Mouse (Mus musculus): Measurements from ENCODE around the gene Hdac10. TPM values are rescaled to one million over a fixed set of nuclear protein-coding genes. Genes with fewer than 3 reads are reported as not detected.

Hdac10 gene
- polyA plus RNA-seq, 1 experiment from 2014 or later = 18.8 TPM

DNA sequence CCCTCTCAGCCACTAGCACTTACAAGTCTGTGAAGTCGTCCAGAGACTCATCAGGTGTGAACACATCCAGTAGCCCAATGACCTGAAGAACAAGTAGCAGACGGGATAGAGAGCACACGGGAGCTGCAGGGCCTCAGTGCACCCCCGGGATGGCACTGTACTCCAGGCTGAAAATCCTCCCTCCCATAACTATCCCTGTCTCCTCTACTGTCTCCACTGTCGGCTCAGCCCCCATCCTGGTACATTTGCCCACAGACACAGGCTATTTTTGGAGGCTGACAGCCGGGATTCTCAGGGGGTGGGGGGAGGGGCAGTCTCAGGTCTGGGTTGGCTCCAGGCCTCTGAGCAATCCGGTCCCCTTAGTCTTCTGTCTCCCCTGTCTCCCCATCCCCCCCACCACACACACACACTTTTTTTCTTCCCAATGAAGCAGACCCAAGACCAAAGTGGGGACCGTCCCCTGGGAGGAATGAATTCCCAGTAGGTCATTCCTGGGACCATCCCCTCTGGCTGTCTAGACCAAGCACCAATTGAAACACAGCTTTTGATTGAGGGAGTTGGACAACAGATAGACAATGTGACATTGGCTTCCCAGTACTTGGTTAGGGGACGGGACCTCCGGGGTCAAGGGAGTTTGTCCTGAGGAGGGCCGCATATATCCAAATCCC, 9.0 kb upstream of the Hdac10 start:
- no peak for DNase-seq
- Histone ChIP-seq H3K27ac (ENCODE audit: low read depth) (no peak overlapping the region), H3K4me1 (ENCODE audit: insufficient read depth) (0 out of 2 replicates have a peak, but pooled peaks cover 2% of the 10 kb centered on the region), H3K9me3 (ENCODE audit: low read depth, low read length) (no peaks in the 10 kb centered on the region), H3K4me2 (no peak overlapping the region), H3K27me3 (ENCODE audit: insufficient read depth, low read length) (peaks cover 37% of the 10 kb centered on the region), H3K36me3 (ENCODE audit: insufficient read depth) (no peaks in the 10 kb centered on the region), H3K9ac (no peak overlapping the region), H3K4me3 (ENCODE audit: low read depth, low read length) (no peak overlapping the region)
- WGBS = 68% methylated on average over 11 of the region's 11 CpGs
- no peak for ATAC-seq (ENCODE audit: insufficient read depth)
- no peak for TF ChIP-seq CTCF (IDR thresholded peaks at IDR 0.05; ENCODE audit: low read depth)

DNA sequence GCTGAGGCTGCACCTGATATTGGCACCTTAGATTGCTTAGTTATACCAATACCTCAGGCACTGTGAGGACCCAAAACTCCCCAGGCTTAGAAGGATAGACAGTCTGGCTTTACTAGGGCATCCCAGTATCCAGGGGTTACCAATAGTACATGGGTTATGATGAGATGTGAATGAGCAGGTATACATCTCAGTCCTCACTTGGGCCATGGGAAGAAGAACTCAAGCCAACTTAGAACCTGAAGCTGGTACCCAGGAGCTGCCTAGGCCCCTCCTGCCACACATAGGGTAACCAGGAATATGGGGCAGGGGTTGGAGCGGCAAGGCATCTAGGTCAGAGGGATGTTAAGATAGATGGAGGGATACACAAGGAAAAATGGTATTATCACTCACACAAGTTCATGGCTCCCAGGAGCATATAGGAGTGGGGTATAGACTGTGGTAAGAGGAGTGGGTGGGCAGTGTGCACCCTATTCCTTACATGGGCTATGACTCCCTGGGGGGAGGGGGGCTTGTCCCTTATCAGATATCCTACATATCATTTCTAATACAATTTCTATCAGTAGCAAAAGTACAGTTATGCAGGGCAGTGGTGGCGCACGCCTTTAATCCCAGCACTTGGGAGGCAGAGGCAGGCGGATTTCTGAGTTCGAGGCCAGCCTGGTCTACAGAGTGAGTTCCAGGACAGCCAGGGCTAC, 8.1 kb upstream of the Hdac10 start:
- WGBS = 92% methylated on average over 4 of the region's 5 CpGs
- Histone ChIP-seq H3K9me3 (ENCODE audit: low read depth, low read length) (no peaks in the 10 kb centered on the region), H3K4me3 (ENCODE audit: low read depth, low read length) (no peak overlapping the region), H3K9ac (no peak overlapping the region), H3K4me2 (no peak overlapping the region), H3K4me1 (ENCODE audit: insufficient read depth) (0 out of 2 replicates have a peak, but pooled peaks cover 2% of the 10 kb centered on the region), H3K27me3 (ENCODE audit: insufficient read depth, low read length) (peaks cover 31% of the 10 kb centered on the region), H3K36me3 (ENCODE audit: insufficient read depth) (no peaks in the 10 kb centered on the region), H3K27ac (ENCODE audit: low read depth) (no peak overlapping the region)
- ATAC-seq (ENCODE audit: insufficient read depth) (no peak), DNase-seq (no peak)
- TF ChIP-seq CTCF (IDR thresholded peaks at IDR 0.05; ENCODE audit: low read depth) = no peak

DNA sequence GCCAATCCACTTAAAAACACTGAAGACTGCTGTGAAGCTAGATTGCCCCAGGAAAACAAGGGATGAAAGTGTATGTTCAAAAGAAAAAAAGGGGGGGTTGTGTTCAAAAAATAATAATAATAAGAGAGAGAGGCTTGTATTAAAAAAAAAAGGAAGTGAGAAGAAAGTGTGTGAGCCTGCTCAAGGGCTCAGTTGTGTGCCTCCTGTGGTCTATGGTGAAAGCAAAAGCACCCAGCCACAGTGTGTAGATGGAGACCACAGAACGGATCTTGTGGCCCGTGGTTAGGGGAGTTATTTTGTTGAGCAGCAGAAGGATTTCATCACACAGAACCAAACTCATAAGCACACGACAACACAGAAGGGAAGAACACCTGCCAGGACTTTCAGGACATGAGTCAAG, 2.8 kb upstream of the Hdac10 start:
- Histone ChIP-seq H3K9ac (no peak overlapping the region), H3K4me1 (ENCODE audit: insufficient read depth) (0 out of 2 replicates have a peak, but pooled peaks cover 3% of the 10 kb centered on the region), H3K4me2 (no peak overlapping the region), H3K36me3 (ENCODE audit: insufficient read depth) (no peaks in the 10 kb centered on the region), H3K27me3 (ENCODE audit: insufficient read depth, low read length) (no peaks in the 10 kb centered on the region), H3K9me3 (ENCODE audit: low read depth, low read length) (no peaks in the 10 kb centered on the region), H3K27ac (ENCODE audit: low read depth) (no peak overlapping the region), H3K4me3 (ENCODE audit: low read depth, low read length) (no peak overlapping the region)
- ATAC-seq (ENCODE audit: insufficient read depth) (no peak), DNase-seq (no peak)
- no peak for TF ChIP-seq CTCF (IDR thresholded peaks at IDR 0.05; ENCODE audit: low read depth)
- 81% methylated on average over 3 of the region's 3 CpGs for WGBS

DNA sequence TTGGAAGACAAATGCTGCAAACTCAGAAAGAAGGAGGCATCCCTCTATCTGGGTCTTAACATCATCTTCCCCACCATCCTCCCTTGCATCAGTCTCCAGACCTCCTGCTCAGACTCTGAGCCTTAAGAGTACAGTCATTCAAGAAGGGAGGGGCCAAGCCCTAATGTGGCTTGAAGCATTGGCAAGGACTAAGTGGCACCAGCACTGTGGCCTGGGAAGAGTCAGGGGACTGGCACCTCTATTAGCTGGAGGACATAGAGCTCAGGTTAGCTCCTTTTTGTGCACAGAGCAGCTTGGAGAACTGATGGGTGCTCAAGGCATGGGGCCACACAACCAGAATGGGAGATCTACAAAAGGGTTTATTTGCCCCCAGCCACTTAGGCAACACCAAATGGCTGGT, 1.7 kb upstream of the Hdac10 start:
- H3K27ac ChIP-seq (ENCODE audit: low read depth) = no peak overlapping the region
- 0 out of 2 replicates have a peak, but pooled peaks cover 3% of the 10 kb centered on the region for H3K4me1 ChIP-seq (ENCODE audit: insufficient read depth)
- H3K4me3 ChIP-seq (ENCODE audit: low read depth, low read length) = no peak overlapping the region
- TF ChIP-seq CTCF (IDR thresholded peaks at IDR 0.05; ENCODE audit: low read depth) = no peak
- no peaks in the 10 kb centered on the region for H3K27me3 ChIP-seq (ENCODE audit: insufficient read depth, low read length)
- no peak overlapping the region for H3K9ac ChIP-seq
- DNase-seq (no peak), ATAC-seq (ENCODE audit: insufficient read depth) (no peak)
- H3K36me3 ChIP-seq (ENCODE audit: insufficient read depth) = 0 out of 2 replicates have a peak, but pooled peaks cover 3% of the 10 kb centered on the region
- H3K9me3 ChIP-seq (ENCODE audit: low read depth, low read length) = no peaks in the 10 kb centered on the region
- no peak overlapping the region for H3K4me2 ChIP-seq

DNA sequence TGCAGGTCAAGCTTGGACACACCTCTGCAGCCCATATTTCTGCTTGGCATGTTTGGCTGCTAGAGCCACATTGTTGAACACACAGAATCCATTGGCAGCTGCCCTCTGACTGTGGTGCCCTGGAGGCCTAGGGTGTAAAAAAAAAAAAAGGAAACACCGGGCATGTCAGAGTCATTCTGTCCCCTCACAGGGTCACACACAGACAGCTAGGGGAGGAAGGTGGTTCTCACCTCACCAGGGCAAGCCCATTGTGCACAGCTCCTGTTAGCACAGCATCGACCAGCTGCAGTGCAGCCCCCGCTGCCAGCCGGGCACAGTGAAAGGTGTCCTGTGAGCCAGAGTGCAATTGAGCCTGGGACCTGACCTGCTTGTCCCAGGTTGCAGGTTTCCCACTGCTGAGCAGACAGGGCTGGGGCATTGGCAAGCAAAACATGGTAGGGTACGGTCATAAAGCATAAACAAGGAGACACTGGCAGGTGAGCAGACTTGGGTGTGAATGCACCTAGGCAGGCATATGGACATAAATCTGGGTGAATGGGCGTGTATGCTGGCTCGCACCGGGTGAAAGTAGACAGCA, 1.0 kb downstream of the Hdac10 start:
- 0 out of 2 replicates have a peak, but pooled peaks cover 6% of the 10 kb centered on the region for H3K36me3 ChIP-seq (ENCODE audit: insufficient read depth)
- H3K9me3 ChIP-seq (ENCODE audit: low read depth, low read length) = no peaks in the 10 kb centered on the region
- TF ChIP-seq CTCF (IDR thresholded peaks at IDR 0.05; ENCODE audit: low read depth) = no peak
- H3K9ac ChIP-seq = peak overlapping the region; percentile 57; the same call in 1 of the 2 replicates
- DNase-seq (no peak), ATAC-seq (ENCODE audit: insufficient read depth) (no peak)
- H3K4me2 ChIP-seq = peak overlapping the region; percentile 79
- 0 out of 2 replicates have a peak, but pooled peaks cover 3% of the 10 kb centered on the region for H3K4me1 ChIP-seq (ENCODE audit: insufficient read depth)
- peak overlapping the region; percentile 51 for H3K4me3 ChIP-seq (ENCODE audit: low read depth, low read length)
- H3K27ac ChIP-seq (ENCODE audit: low read depth) = no peak overlapping the region
- 82% methylated on average over 8 of the region's 8 CpGs for WGBS
- H3K27me3 ChIP-seq (ENCODE audit: insufficient read depth, low read length) = no peaks in the 10 kb centered on the region

DNA sequence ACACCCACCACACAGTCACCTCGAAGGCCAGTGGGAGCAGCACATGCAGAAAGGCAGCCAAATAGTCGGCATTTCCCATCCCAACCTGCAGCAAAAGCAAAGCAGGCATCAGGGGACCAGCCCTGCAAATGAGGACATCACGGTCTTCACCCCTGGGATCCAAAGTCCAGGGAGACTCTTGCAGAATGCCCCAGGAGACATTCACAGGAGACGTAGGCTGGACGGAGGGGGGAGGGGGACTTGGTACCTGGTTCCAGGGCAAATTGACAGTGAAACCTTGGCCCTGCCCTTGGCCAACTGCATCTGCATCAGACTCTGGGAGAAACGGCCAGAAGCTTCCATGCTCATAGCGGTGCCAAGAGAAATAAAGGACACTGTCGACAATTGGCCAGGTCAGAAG, 1.9 kb downstream of the Hdac10 start:
- Histone ChIP-seq H3K4me2 (no peak overlapping the region), H3K4me1 (ENCODE audit: insufficient read depth) (peaks cover 11% of the 10 kb centered on the region; the same call in 1 of the 2 replicates), H3K36me3 (ENCODE audit: insufficient read depth) (0 out of 2 replicates have a peak, but pooled peaks cover 6% of the 10 kb centered on the region), H3K27me3 (ENCODE audit: insufficient read depth, low read length) (no peaks in the 10 kb centered on the region), H3K4me3 (ENCODE audit: low read depth, low read length) (no peak overlapping the region), H3K9me3 (ENCODE audit: low read depth, low read length) (no peaks in the 10 kb centered on the region), H3K27ac (ENCODE audit: low read depth) (no peak overlapping the region), H3K9ac (no peak overlapping the region)
- TF ChIP-seq CTCF (IDR thresholded peaks at IDR 0.05; ENCODE audit: low read depth) = no peak
- 91% methylated on average over 8 of the region's 8 CpGs for WGBS
- DNase-seq = no peak
- no peak for ATAC-seq (ENCODE audit: insufficient read depth)

DNA sequence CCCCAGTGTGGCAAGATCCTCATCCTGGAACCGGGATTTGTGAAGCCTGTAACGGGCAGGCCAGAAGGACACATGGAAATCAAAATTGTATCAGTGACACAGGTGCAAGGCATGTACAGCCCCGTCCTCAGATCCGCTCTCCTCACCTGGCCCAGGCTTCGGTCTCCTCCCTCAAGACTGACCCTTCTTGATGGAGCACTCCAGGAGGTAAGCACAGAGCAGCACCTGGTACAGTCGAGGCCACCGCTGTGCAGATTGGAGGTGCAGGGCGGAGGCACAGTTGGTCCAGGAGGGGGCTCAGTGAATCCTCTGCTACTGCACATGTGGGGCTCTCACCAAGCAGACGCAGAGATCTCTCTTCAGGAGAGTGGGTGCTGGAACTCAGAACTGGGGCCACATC, 3.1 kb downstream of the Hdac10 start:
- Histone ChIP-seq H3K9me3 (ENCODE audit: low read depth, low read length) (no peaks in the 10 kb centered on the region), H3K27me3 (ENCODE audit: insufficient read depth, low read length) (no peaks in the 10 kb centered on the region), H3K4me2 (no peak overlapping the region), H3K4me1 (ENCODE audit: insufficient read depth) (peaks cover 11% of the 10 kb centered on the region; the same call in 1 of the 2 replicates), H3K9ac (no peak overlapping the region), H3K4me3 (ENCODE audit: low read depth, low read length) (no peak overlapping the region), H3K27ac (ENCODE audit: low read depth) (no peak overlapping the region), H3K36me3 (ENCODE audit: insufficient read depth) (0 out of 2 replicates have a peak, but pooled peaks cover 10% of the 10 kb centered on the region)
- 93% methylated on average over 9 of the region's 9 CpGs for WGBS
- ATAC-seq (ENCODE audit: insufficient read depth) = no peak
- no peak for TF ChIP-seq CTCF (IDR thresholded peaks at IDR 0.05; ENCODE audit: low read depth)
- no peak for DNase-seq

Data from lung, embryonic 14.5 days (tissue).